Mouse (Mus musculus): ENCODE measurements around the gene Adamts6. TPM values are rescaled to one million over a fixed set of nuclear protein-coding genes. Genes with fewer than 3 reads are reported as not detected.

Adamts6 gene
- total RNA-seq, 1 experiment: 0.98 TPM

DNA sequence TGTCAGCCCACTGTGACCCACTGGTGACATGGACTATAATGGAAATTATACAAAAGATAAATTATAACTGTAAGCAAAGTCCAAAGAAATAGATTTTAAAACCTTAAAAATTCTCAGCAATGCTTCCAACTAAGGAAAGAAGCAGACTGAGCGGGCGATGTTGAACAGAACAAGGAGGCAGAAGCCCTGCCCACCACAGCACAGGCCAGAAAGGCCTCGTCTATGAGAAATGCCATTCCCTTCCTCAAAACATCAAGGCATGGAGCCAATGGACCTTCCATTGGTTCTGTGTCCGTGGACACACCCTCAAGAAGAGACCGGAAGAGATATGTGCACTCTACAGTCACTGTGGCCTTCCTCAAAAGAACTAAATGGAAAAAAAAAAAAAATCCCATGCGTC, 220.0 kb downstream of the Adamts6 start:
- Histone ChIP-seq H3K9me3 (ENCODE audit: control insufficient read depth, insufficient read depth, low read depth, low read length) (no peaks in the 10 kb centered on the region), H3K4me3 (ENCODE audit: insufficient read depth in 1 of 2, low read depth in 1 of 2, low read length in 2 of 2, poor library complexity in 1 of 2, severe bottlenecking in 1 of 2) (no peak overlapping the region), H3K27ac (ENCODE audit: insufficient read depth, low read depth, low read length, poor library complexity, severe bottlenecking) (no peak overlapping the region), H3K36me3 (ENCODE audit: control insufficient read depth, insufficient read depth, low read length, poor library complexity, severe bottlenecking) (no peaks in the 10 kb centered on the region), H3K9ac (ENCODE audit: insufficient read depth, low read depth, low read length, poor library complexity, severe bottlenecking) (no peak overlapping the region), H3K4me1 (ENCODE audit: control insufficient read depth in 2 of 2, insufficient read depth in 2 of 2, low read length in 2 of 2, poor library complexity in 1 of 2) (no peaks in the 10 kb centered on the region)
- TF ChIP-seq ZC3H11A (IDR thresholded peaks at IDR 0.05; ENCODE audit: borderline replicate concordance, low read depth, low read length) (no peak), MAFK (IDR thresholded peaks at IDR 0.05; ENCODE audit: insufficient read depth, low read depth, low read length) (no peak), HCFC1 (IDR thresholded peaks at IDR 0.05; ENCODE audit: borderline replicate concordance, insufficient read depth, low read length) (no peak), CHD2 (IDR thresholded peaks at IDR 0.05; ENCODE audit: low read depth, low read length) (no peak), ZNF384 (IDR thresholded peaks at IDR 0.05; ENCODE audit: low read depth, low read length) (no peak)
- in situ Hi-C loops (cut with MboI; ENCODE audit: low sequenced_read_pairs in 2 of 2, unreplicated experiment in 2 of 2): no loop called here
- DNase-seq (ENCODE audit: low read depth, low spot score): no peak

DNA sequence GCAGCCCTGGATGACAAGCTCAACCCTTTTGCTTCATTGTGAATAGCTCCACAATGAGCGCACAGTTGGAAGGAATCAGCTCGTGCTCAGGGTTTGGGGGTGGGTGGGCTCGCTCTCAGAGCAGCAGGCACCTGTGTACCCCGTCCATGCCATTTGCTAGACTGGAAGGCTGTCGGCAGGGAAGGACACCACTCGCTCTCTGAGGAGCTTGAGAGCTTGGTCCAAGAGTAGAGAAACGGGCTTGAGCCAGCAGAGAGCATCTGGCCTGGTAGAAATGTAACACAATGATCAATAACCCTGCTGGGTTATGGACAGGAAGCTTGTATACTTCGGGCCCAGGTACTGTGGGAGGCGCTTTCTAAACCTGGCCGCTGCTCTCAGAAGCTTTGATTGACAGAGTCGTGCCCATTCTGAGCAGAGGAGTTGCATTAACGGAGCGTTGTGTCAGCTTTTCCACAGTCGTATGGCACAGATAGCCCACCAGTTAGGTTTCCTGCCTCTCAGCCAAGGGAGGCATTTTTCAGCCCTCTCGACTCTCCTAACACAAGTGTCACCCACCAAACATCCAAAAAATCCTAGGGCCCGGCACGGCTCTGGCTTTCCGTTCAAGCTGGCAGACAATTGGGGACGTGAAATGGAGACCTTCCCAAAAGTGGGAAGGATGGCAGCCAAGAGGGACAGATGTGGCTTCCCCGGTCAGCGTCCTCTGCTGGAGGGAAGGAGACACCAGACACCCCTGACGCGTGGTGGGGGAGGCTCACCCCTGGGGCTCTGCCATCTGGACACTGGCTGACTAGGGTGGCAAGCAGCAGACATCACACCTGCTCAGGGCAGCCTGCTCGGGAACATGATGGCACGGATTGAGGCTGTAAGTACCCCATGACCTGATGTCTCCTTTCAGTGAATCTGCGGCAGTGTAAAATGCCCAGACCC, 222.2 kb downstream of the Adamts6 start:
- TF ChIP-seq CHD2 (IDR thresholded peaks at IDR 0.05; ENCODE audit: low read depth, low read length): no peak
- no peak for TF ChIP-seq HCFC1 (IDR thresholded peaks at IDR 0.05; ENCODE audit: borderline replicate concordance, insufficient read depth, low read length)
- in situ Hi-C loops (cut with MboI; ENCODE audit: low sequenced_read_pairs in 2 of 2, unreplicated experiment in 2 of 2): no loop called here
- no peak for DNase-seq (ENCODE audit: low read depth, low spot score)

DNA sequence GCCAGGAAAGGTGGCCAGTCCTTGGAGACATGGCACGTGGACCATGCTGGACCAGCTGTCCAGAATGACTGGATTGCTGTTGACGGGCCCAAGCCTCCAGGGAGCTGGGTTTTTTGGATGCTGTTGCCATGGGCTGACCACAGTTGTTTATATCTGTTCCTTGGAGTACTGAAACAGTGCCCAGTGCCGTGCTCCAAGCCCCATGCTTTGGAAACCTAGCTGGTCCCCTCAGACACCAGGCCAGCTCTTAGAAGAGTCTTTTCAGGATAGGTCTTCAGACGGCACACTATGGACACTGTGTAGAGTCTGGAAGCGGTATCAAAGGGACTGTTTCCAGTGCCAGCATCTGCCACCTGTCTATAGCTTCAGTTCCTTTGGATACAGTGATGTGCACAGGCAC, 223.1 kb downstream of the Adamts6 start:
- Histone ChIP-seq H3K9me3 (ENCODE audit: control insufficient read depth, insufficient read depth, low read depth, low read length) (no peaks in the 10 kb centered on the region), H3K4me3 (ENCODE audit: insufficient read depth in 1 of 2, low read depth in 1 of 2, low read length in 2 of 2, poor library complexity in 1 of 2, severe bottlenecking in 1 of 2) (no peak overlapping the region), H3K27ac (ENCODE audit: insufficient read depth, low read depth, low read length, poor library complexity, severe bottlenecking) (no peak overlapping the region), H3K4me1 (ENCODE audit: control insufficient read depth in 2 of 2, insufficient read depth in 2 of 2, low read length in 2 of 2, poor library complexity in 1 of 2) (no peaks in the 10 kb centered on the region), H3K9ac (ENCODE audit: insufficient read depth, low read depth, low read length, poor library complexity, severe bottlenecking) (no peak overlapping the region), H3K36me3 (ENCODE audit: control insufficient read depth, insufficient read depth, low read length, poor library complexity, severe bottlenecking) (no peaks in the 10 kb centered on the region)
- no peak for DNase-seq (ENCODE audit: low read depth, low spot score)
- in situ Hi-C loops (cut with MboI; ENCODE audit: low sequenced_read_pairs in 2 of 2, unreplicated experiment in 2 of 2): no loop called here
- TF ChIP-seq MAFK (IDR thresholded peaks at IDR 0.05; ENCODE audit: insufficient read depth, low read depth, low read length) (no peak), CHD2 (IDR thresholded peaks at IDR 0.05; ENCODE audit: low read depth, low read length) (no peak), ZNF384 (IDR thresholded peaks at IDR 0.05; ENCODE audit: low read depth, low read length) (no peak), HCFC1 (IDR thresholded peaks at IDR 0.05; ENCODE audit: borderline replicate concordance, insufficient read depth, low read length) (no peak), ZC3H11A (IDR thresholded peaks at IDR 0.05; ENCODE audit: borderline replicate concordance, low read depth, low read length) (no peak)

More for the DNA sequence above, 222.2 kb downstream of the Adamts6 start:
- Histone ChIP-seq H3K27ac (ENCODE audit: insufficient read depth, low read depth, low read length, poor library complexity, severe bottlenecking) (no peak overlapping the region), H3K4me3 (ENCODE audit: insufficient read depth in 1 of 2, low read depth in 1 of 2, low read length in 2 of 2, poor library complexity in 1 of 2, severe bottlenecking in 1 of 2) (no peak overlapping the region), H3K9ac (ENCODE audit: insufficient read depth, low read depth, low read length, poor library complexity, severe bottlenecking) (no peak overlapping the region), H3K4me1 (ENCODE audit: control insufficient read depth in 2 of 2, insufficient read depth in 2 of 2, low read length in 2 of 2, poor library complexity in 1 of 2) (no peaks in the 10 kb centered on the region), H3K9me3 (ENCODE audit: control insufficient read depth, insufficient read depth, low read depth, low read length) (no peaks in the 10 kb centered on the region), H3K36me3 (ENCODE audit: control insufficient read depth, insufficient read depth, low read length, poor library complexity, severe bottlenecking) (no peaks in the 10 kb centered on the region)

DNA sequence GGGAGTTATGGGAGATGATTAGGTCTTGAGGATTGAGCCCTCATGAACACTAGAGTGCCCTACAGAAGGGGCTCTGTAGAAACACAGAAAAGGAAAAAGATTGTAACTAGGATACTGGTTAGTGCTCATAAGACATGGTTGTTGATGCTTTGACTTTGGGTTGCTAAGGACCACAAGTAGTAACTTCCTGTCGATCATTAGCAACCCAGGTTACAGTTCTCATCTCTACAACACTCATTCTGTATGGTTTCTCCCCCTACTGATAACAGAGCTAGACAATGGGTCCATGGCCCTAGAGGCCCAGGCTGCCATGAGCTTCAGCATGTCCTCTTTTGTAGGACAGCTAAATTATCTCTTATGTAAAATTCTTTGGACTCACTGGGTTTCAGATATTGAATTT, 227.4 kb downstream of the Adamts6 start:
- TF ChIP-seq ZC3H11A (IDR thresholded peaks at IDR 0.05; ENCODE audit: borderline replicate concordance, low read depth, low read length) (no peak), ZNF384 (IDR thresholded peaks at IDR 0.05; ENCODE audit: low read depth, low read length) (no peak), CHD2 (IDR thresholded peaks at IDR 0.05; ENCODE audit: low read depth, low read length) (no peak), HCFC1 (IDR thresholded peaks at IDR 0.05; ENCODE audit: borderline replicate concordance, insufficient read depth, low read length) (no peak), MAFK (IDR thresholded peaks at IDR 0.05; ENCODE audit: insufficient read depth, low read depth, low read length) (no peak)
- H3K36me3 ChIP-seq (ENCODE audit: control insufficient read depth, insufficient read depth, low read length, poor library complexity, severe bottlenecking): no peaks in the 10 kb centered on the region
- in situ Hi-C loops (cut with MboI; ENCODE audit: low sequenced_read_pairs in 2 of 2, unreplicated experiment in 2 of 2): no loop called here

More for the DNA sequence above, 227.4 kb downstream of the Adamts6 start:
- H3K9me3 ChIP-seq (ENCODE audit: control insufficient read depth, insufficient read depth, low read depth, low read length): no peaks in the 10 kb centered on the region
- H3K27ac ChIP-seq (ENCODE audit: insufficient read depth, low read depth, low read length, poor library complexity, severe bottlenecking): no peak overlapping the region
- peaks cover 0 to 2% of the 10 kb centered on the region in 2 experiments; a peak in 2 of 4 replicates for H3K4me1 ChIP-seq (ENCODE audit: control insufficient read depth in 2 of 2, insufficient read depth in 2 of 2, low read length in 2 of 2, poor library complexity in 1 of 2)
- no peak for DNase-seq (ENCODE audit: low read depth, low spot score)
- H3K9ac ChIP-seq (ENCODE audit: insufficient read depth, low read depth, low read length, poor library complexity, severe bottlenecking): no peak overlapping the region
- H3K4me3 ChIP-seq (ENCODE audit: insufficient read depth in 1 of 2, low read depth in 1 of 2, low read length in 2 of 2, poor library complexity in 1 of 2, severe bottlenecking in 1 of 2): no peak overlapping the region
